Mouse (Mus musculus) CH12.LX (cell line): Measurements from ENCODE around the gene 1700123O20Rik. TPM values are rescaled to one million over a fixed set of nuclear protein-coding genes. Genes with fewer than 3 reads are reported as not detected.

ENCODE experiments used
- DNase-seq: peaks from one replicate; pipeline ENCODE4 v3.0.0-alpha.2; 2013; ENCODE audit errors: extremely low read depth
- H3K27ac ChIP-seq: 2 replicates; pipeline ENCODE4 v1.5.1; 2012; ENCODE audit warnings: low read depth, mild to moderate bottlenecking, control low read depth, moderate library complexity; ENCODE audit not compliant: insufficient read depth
- H3K27me3 ChIP-seq: replicated peaks from 2 replicates; pipeline ENCODE3; 2012; ENCODE audit warnings: inconsistent platforms
- H3K36me3 ChIP-seq, 2 experiments: replicated peaks in 1 of 2; 2 replicates each; pipeline versions ENCODE3 to v1.6.1; 2012; ENCODE audit warnings: inconsistent platforms in 1 of 2, low read length in 1 of 2, mild to moderate bottlenecking in 1 of 2, mixed read lengths in 1 of 2, moderate library complexity in 1 of 2; ENCODE audit not compliant: control insufficient read depth in 1 of 2, insufficient read depth in 1 of 2
- H3K4me1 ChIP-seq, 2 experiments: 2 replicates each; pipeline ENCODE4 v1.6.1; 2012; ENCODE audit warnings: inconsistent platforms in 1 of 2, moderate library complexity in 1 of 2; ENCODE audit not compliant: insufficient read depth in 2 of 2, control insufficient read depth in 1 of 2
- H3K4me2 ChIP-seq: 2 replicates; pipeline ENCODE4 v1.6.1; 2012; ENCODE audit warnings: low read depth, mild to moderate bottlenecking, control low read depth; ENCODE audit not compliant: poor library complexity, insufficient read depth, severe bottlenecking
- H3K4me3 ChIP-seq, 3 experiments: fragments of 150-350 bp in 1 of 3; sonication (generic) in 1 of 3; replicated peaks in 1 of 3; 2 replicates each; pipeline versions ENCODE3 to v1.5.1; 2011 to 2012; ENCODE audit warnings: low read depth in 2 of 3, low read length in 2 of 3, mild to moderate bottlenecking in 2 of 3, moderate library complexity in 2 of 3, control low read depth in 1 of 3, improper control_type of control experiment in 1 of 3, inconsistent platforms in 1 of 3, mixed read lengths in 1 of 3; ENCODE audit not compliant: poor library complexity in 1 of 3
- H3K79me2 ChIP-seq: replicated peaks from 2 replicates; pipeline ENCODE4 v1.6.1; 2012; ENCODE audit warnings: mild to moderate bottlenecking, moderate library complexity; ENCODE audit not compliant: control insufficient read depth, poor library complexity, insufficient read depth, severe bottlenecking; ENCODE audit errors: extremely low read depth
- H3K9ac ChIP-seq: 2 replicates; pipeline ENCODE4 v1.6.1; 2012; ENCODE audit warnings: low read depth, mild to moderate bottlenecking, control low read depth, moderate library complexity; ENCODE audit not compliant: insufficient read depth
- H3K9me3 ChIP-seq: replicated peaks from 2 replicates; pipeline ENCODE3; 2012; ENCODE audit warnings: low read length, inconsistent platforms, mixed read lengths
- CHD1 ChIP-seq: IDR thresholded peaks from 2 replicates; pipeline ENCODE4 v1.6.1; 2012; ENCODE audit warnings: low read depth, low read length, improper control_type of control experiment, inconsistent platforms
- CHD2 ChIP-seq: IDR thresholded peaks from 2 replicates; pipeline ENCODE4 v1.6.1; 2011; ENCODE audit warnings: low read length, improper control_type of control experiment
- CTCF ChIP-seq, 2 experiments: IDR thresholded peaks in 1 of 2; conservative IDR thresholded peaks in 1 of 2; 2 replicates each; pipeline ENCODE4 v1.5.1; 2011 to 2012; ENCODE audit warnings: low read depth in 2 of 2, low read length in 2 of 2, improper control_type of control experiment in 1 of 2, inconsistent platforms in 1 of 2, mild to moderate bottlenecking in 1 of 2, moderate library complexity in 1 of 2
- ELF1 ChIP-seq: IDR thresholded peaks from 2 replicates; pipeline ENCODE4 v1.6.1; 2014; ENCODE audit warnings: low read depth, mild to moderate bottlenecking, inconsistent platforms, low read length, improper control_type of control experiment
- EP300 ChIP-seq: IDR thresholded peaks from 2 replicates; pipeline ENCODE4 v1.6.1; 2011; ENCODE audit warnings: low read length, improper control_type of control experiment
- JUN ChIP-seq: IDR thresholded peaks from 2 replicates; pipeline ENCODE4 v1.6.1; 2011; ENCODE audit warnings: low read depth, mild to moderate bottlenecking, low read length, improper control_type of control experiment, moderate library complexity; ENCODE audit not compliant: insufficient read depth
- JUND ChIP-seq: conservative IDR thresholded peaks from 2 replicates; pipeline ENCODE4 v1.6.1; 2011; ENCODE audit warnings: low read depth, low read length, improper control_type of control experiment
- MAFK ChIP-seq: IDR thresholded peaks from 2 replicates; pipeline ENCODE4 v1.6.1; 2011; ENCODE audit warnings: low read length, improper control_type of control experiment; ENCODE audit not compliant: insufficient replicate concordance
- MAX ChIP-seq: IDR thresholded peaks from 2 replicates; pipeline ENCODE4 v1.6.1; 2011; ENCODE audit warnings: low read length, improper control_type of control experiment
- MAZ ChIP-seq: IDR thresholded peaks from 2 replicates; pipeline ENCODE4 v1.6.1; 2012; ENCODE audit warnings: low read depth, mild to moderate bottlenecking, inconsistent platforms, low read length, improper control_type of control experiment, moderate library complexity
- MXI1 ChIP-seq: IDR thresholded peaks from 2 replicates; pipeline ENCODE4 v1.6.1; 2011; ENCODE audit warnings: mild to moderate bottlenecking, low read depth, low read length, improper control_type of control experiment
- MYC ChIP-seq: IDR thresholded peaks from 2 replicates; pipeline ENCODE4 v1.6.1; 2011; ENCODE audit warnings: low read depth, mild to moderate bottlenecking, improper control_type of control experiment, low read length
- NELFE ChIP-seq: IDR thresholded peaks from 2 replicates; pipeline ENCODE4 v1.6.1; 2011; ENCODE audit warnings: low read depth, low read length, improper control_type of control experiment
- PAX5 ChIP-seq: IDR thresholded peaks from 2 replicates; pipeline ENCODE4 v1.6.1; 2012; ENCODE audit warnings: low read length, inconsistent platforms, mixed read lengths
- POLR2A ChIP-seq: IDR thresholded peaks from 2 replicates; pipeline ENCODE4 v1.6.1; 2011; ENCODE audit warnings: low read depth, mild to moderate bottlenecking, improper control_type of control experiment, low read length
- POLR2AphosphoS2 ChIP-seq: IDR thresholded peaks from 2 replicates; pipeline ENCODE4 v1.6.1; 2011; ENCODE audit warnings: low read depth, low read length, improper control_type of control experiment
- RAD21 ChIP-seq: IDR thresholded peaks from 2 replicates; pipeline ENCODE4 v1.6.1; 2011; ENCODE audit warnings: low read depth, mild to moderate bottlenecking, low read length, improper control_type of control experiment, moderate library complexity
- SIN3A ChIP-seq: IDR thresholded peaks from 2 replicates; pipeline ENCODE4 v1.6.1; 2012; ENCODE audit warnings: low read length, improper control_type of control experiment, inconsistent platforms
- USF1 ChIP-seq: IDR thresholded peaks from 2 replicates; pipeline ENCODE4 v1.6.1; 2014; ENCODE audit warnings: low read depth, mild to moderate bottlenecking, inconsistent platforms, low read length, improper control_type of control experiment
- dilution Hi-C: fragments of 300-500 bp; cut with MboI; formaldehyde crosslinking; loops from 2 replicates; pipeline ENCODE4 v1.14.3; 2020; ENCODE audit warnings: low sequenced_read_pairs; ENCODE audit not compliant: extremely low pct_unique_long_range_greater_than_20kb, extremely low pct_ligation_motif_present
- in situ Hi-C: fragments of 300-500 bp; cut with MboI; formaldehyde crosslinking; loops from 3 replicates; pipeline ENCODE4 v1.14.3; 2019; ENCODE audit warnings: low sequenced_read_pairs, low pct_ligation_motif_present, low pct_unique_long_range_greater_than_20kb, mixed read lengths
- polyA plus RNA-seq: library from polyadenylated mRNA; unstranded; fragments of >175 nt; gene quantifications from 2 replicates; pipeline ENCODE4 v1.2.1, GENCODE M21; 2012; ENCODE audit warnings: low read depth; ENCODE audit not compliant: insufficient read length
- total RNA-seq, 2 experiments: library from RNA; depleted of rRNA; stranded (reverse); fragments of 300-350 nt in 1 of 2; fragments of >200 nt in 1 of 2; gene quantifications; 2 replicates each; pipeline ENCODE4 v1.2.3; 2012 to 2014

Gene 1700123O20Rik
- total and polyA plus RNA-seq, 3 experiments = 33.1 to 60.7 (median 59.1) TPM

- Histone ChIP-seq H3K4me3 (no peak overlapping the region), H3K36me3 (no peaks in the 10 kb centered on the region), H3K9me3 (no peaks in the 10 kb centered on the region), H3K79me2 (no peaks in the 10 kb centered on the region), H3K9ac (no peak overlapping the region), H3K27ac (no peak overlapping the region), H3K4me1 (peaks cover 5 to 12% of the 10 kb centered on the region in 2 experiments; a peak in 3 of 4 replicates)
- in situ Hi-C loops = no loop called here
- DNase-seq = no peak
- TF ChIP-seq JUN (no peak), CTCF (conservative IDR thresholded peaks at IDR 0.05 in 1 of 2, IDR thresholded peaks at IDR 0.05 in 1 of 2; ENCODE audit: low read depth in 2 of 2, low read length in 2 of 2) (no peak), RAD21 (no peak), JUND (no peak), CHD2 (no peak), MAX (no peak), NELFE (no peak), SIN3A (no peak), POLR2A (no peak), EP300 (no peak), USF1 (no peak), CHD1 (no peak), MAZ (no peak)
- TF ChIP-seq, all 38 proteins: peak for 0
- peaks cover 1% of the 10 kb centered on the region for H3K27me3 ChIP-seq
- dilution Hi-C loops = no loop called here
- H3K4me2 ChIP-seq = no peak overlapping the region
Measured at GRCm38 (mm10) chr14:54730305-54730704, 44.3 kb downstream of the 1700123O20Rik start.

GRCm38 (mm10) chr14:54732206-54732605 is 46.2 kb downstream of the 1700123O20Rik start:
- H3K9me3 ChIP-seq = no peaks in the 10 kb centered on the region
- no peak overlapping the region for H3K4me2 ChIP-seq
- H3K4me1 ChIP-seq = peaks cover under 1 to 7% of the 10 kb centered on the region in 2 experiments; a peak in 3 of 4 replicates
- in situ Hi-C loops = no loop called here
- no peak for TF ChIP-seq MAFK
- TF ChIP-seq ELF1 = no peak
- TF ChIP-seq MYC = no peak
- TF ChIP-seq PAX5 = no peak
- no peak for TF ChIP-seq USF1
- TF ChIP-seq MXI1 = no peak
- TF ChIP-seq CTCF (conservative IDR thresholded peaks at IDR 0.05 in 1 of 2, IDR thresholded peaks at IDR 0.05 in 1 of 2; ENCODE audit: low read depth in 2 of 2, low read length in 2 of 2) = no peak
- no peak for TF ChIP-seq MAZ
- no peak for TF ChIP-seq POLR2AphosphoS2
- no peak for TF ChIP-seq JUN
- dilution Hi-C loops = no loop called here
- H3K79me2 ChIP-seq = no peaks in the 10 kb centered on the region
- peaks cover 1% of the 10 kb centered on the region for H3K27me3 ChIP-seq
- no peak overlapping the region for H3K27ac ChIP-seq
- no peak overlapping the region for H3K9ac ChIP-seq
- H3K4me3 ChIP-seq = no peak overlapping the region
- DNase-seq = no peak
- H3K36me3 ChIP-seq = no peaks in the 10 kb centered on the region
